Mouse (Mus musculus) embryonic fibroblast, embryonic 13.5 days (primary cell): ENCODE data around the gene B9d1.

Experiments used
- CTCF ChIP-seq: IDR thresholded peaks from 2 replicates; pipeline ENCODE4 v1.5.1; 2011; ENCODE audit warnings: mild to moderate bottlenecking, control low read depth, low read length, moderate library complexity, borderline replicate concordance; ENCODE audit not compliant: insufficient read depth
- POLR2A ChIP-seq: IDR thresholded peaks from 2 replicates; pipeline ENCODE4 v1.6.1; 2011; ENCODE audit warnings: low read depth, mild to moderate bottlenecking, control low read depth, low read length, moderate library complexity

DNA sequence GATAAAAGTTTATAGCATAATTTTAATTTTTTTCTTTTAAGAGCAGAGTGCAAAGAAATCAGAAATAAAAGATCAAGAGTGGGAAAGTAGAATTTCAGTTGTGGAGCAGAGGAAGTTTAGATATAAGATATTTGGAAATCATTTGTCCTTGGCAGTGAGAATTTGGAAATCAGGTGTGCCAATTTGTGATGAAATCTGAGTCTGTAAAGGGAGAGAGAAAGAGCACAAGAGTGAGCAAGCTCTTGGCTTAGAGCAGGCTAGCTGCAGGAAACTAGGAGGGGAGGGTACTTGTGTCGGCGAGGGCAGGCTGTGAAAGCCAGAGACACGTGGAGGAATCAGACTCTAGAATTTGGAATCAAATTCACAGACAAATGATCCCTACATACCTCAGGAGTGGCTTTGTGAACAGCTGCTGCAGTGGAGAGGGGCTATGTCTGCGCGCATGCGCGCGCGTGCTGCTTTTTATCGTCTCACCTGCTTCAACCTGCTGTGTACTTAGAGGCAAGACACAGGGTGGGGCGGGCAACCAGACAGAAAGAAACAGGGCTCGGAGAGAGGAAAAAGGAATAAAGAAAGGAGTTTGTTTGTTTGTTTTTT, 28.1 kb upstream of the B9d1 start:
- no peak for TF ChIP-seq POLR2A
- no peak for TF ChIP-seq CTCF
